9 mouse cellular contexts compared by ENCODE assay signal in genomic region chr2:6547139-6547664, GRCm38 (mm10).
A peak's percentile ranks its signal among the peaks of the same experiment; 100 is the strongest.
DNase-seq lines count a peak whose midpoint lies in the region; ATAC-seq and TF ChIP-seq lines count a peak whose summit lies in the region.
"Had no signal": no experiment of that assay in that cellular context is flagged by ENCODE, and none has a peak within 500 bp of the region (broad histone marks: within the 10 kb centered on the region; RNA-seq: fewer than 3 reads in every experiment).

No protein-coding gene starts in this region.

- peaks cover 22 to 43% of the 10 kb centered on the region in 2 experiments for H3K36me3 ChIP-seq in CH12.LX (replicated peaks in 1 of 2; ENCODE audit: control insufficient read depth in 1 of 2, insufficient read depth in 1 of 2, low read length in 1 of 2)
- peaks cover 10% of the 10 kb centered on the region for H3K36me3 ChIP-seq in forebrain, embryonic 12.5 days (replicated peaks)
- no peaks in the 10 kb centered on the region for H3K36me3 ChIP-seq in kidney, embryonic 15.5 days
- H3K36me3 ChIP-seq: liver, embryonic 13.5 days had no signal

- H3K4me1 ChIP-seq in CH12.LX (ENCODE audit: control insufficient read depth in 1 of 2, insufficient read depth in 2 of 2): peaks cover 13 to 74% of the 10 kb centered on the region in 2 experiments
- peaks cover 28% of the 10 kb centered on the region for H3K4me1 ChIP-seq in forebrain, embryonic 12.5 days
- H3K4me1 ChIP-seq in kidney, embryonic 15.5 days: peaks cover 11% of the 10 kb centered on the region
- H3K4me1 ChIP-seq: liver, embryonic 13.5 days had no signal

- peak overlapping the region; percentile 98 for H3K4me2 ChIP-seq in CH12.LX (ENCODE audit: insufficient read depth, low read depth, poor library complexity, severe bottlenecking)
- no peak overlapping the region for H3K4me2 ChIP-seq in forebrain, embryonic 12.5 days
- H3K4me2 ChIP-seq in kidney, embryonic 15.5 days: 0 out of 2 replicates have a peak overlapping the region, but pooled peaks have one; percentile 25
- H3K4me2 ChIP-seq: liver, embryonic 13.5 days had no signal

- peak overlapping the region; percentile 100 for H3K27ac ChIP-seq in CH12.LX (ENCODE audit: insufficient read depth, low read depth)
- H3K27ac ChIP-seq in forebrain, embryonic 12.5 days: peak overlapping the region; percentile 76
- H3K27ac ChIP-seq in kidney, embryonic 15.5 days: peak overlapping the region; percentile 60
- H3K27ac ChIP-seq: liver, embryonic 13.5 days had no signal

- TF ChIP-seq POLR2A in CH12.LX (IDR thresholded peaks at IDR 0.05; ENCODE audit: low read depth, low read length): peak; percentile 47; the same call in 1 of the 2 replicates

- dilution Hi-C loops in CH12.LX (cut with MboI; ENCODE audit: extremely low pct_ligation_motif_present, extremely low pct_unique_long_range_greater_than_20kb, low sequenced_read_pairs): no loop called here

- no peaks in the 10 kb centered on the region for H3K27me3 ChIP-seq in CH12.LX (replicated peaks)
- H3K27me3 ChIP-seq in forebrain, embryonic 12.5 days: no peaks in the 10 kb centered on the region
- no peaks in the 10 kb centered on the region for H3K27me3 ChIP-seq in kidney, embryonic 15.5 days
- H3K27me3 ChIP-seq: liver, embryonic 13.5 days had no signal

- H3K9me3 ChIP-seq in CH12.LX (replicated peaks; ENCODE audit: low read length): no peaks in the 10 kb centered on the region
- H3K9me3 ChIP-seq in forebrain, embryonic 12.5 days: no peaks in the 10 kb centered on the region
- H3K9me3 ChIP-seq in kidney, embryonic 15.5 days (replicated peaks): no peaks in the 10 kb centered on the region
- H3K9me3 ChIP-seq: liver, embryonic 13.5 days had no signal

- peak overlapping the region in 2 of 3 experiments; percentile 7 to 23 for H3K4me3 ChIP-seq in CH12.LX (replicated peaks in 1 of 3; ENCODE audit: low read depth in 2 of 3, low read length in 2 of 3, poor library complexity in 1 of 3)
- H3K4me3 ChIP-seq in forebrain, embryonic 12.5 days (replicated peaks): no peak overlapping the region
- no peak overlapping the region for H3K4me3 ChIP-seq in kidney, embryonic 15.5 days (replicated peaks)
- H3K4me3 ChIP-seq: liver, embryonic 13.5 days had no signal

- TF ChIP-seq EP300 in CH12.LX (IDR thresholded peaks at IDR 0.05; ENCODE audit: low read length): no peak

- peak; percentile 79 for ATAC-seq in forebrain, embryonic 12.5 days (ENCODE audit: low FRiP score)
- peak; percentile 96 for ATAC-seq in kidney, embryonic 15.5 days (replicated peaks; ENCODE audit: low FRiP score)

- peak overlapping the region; percentile 51 for H3K9ac ChIP-seq in CH12.LX (ENCODE audit: insufficient read depth, low read depth)
- 0 out of 2 replicates have a peak overlapping the region, but pooled peaks have one; percentile 1 for H3K9ac ChIP-seq in forebrain, embryonic 12.5 days
- H3K9ac ChIP-seq in kidney, embryonic 15.5 days: no peak overlapping the region
- H3K9ac ChIP-seq: liver, embryonic 13.5 days had no signal

- TF ChIP-seq RAD21 in CH12.LX (IDR thresholded peaks at IDR 0.05; ENCODE audit: low read depth, low read length): no peak

- no peaks in the 10 kb centered on the region; the same call in 1 of the 2 replicates for H3K79me2 ChIP-seq in CH12.LX (replicated peaks; ENCODE audit: control insufficient read depth, extremely low read depth, insufficient read depth, poor library complexity, severe bottlenecking)

- WGBS in forebrain, embryonic 12.5 days: 19% methylated on average over 9 of the region's 9 CpGs
- WGBS in kidney, embryonic 15.5 days: 36% methylated on average over 9 of the region's 9 CpGs

- DNase-seq in CH12.LX (ENCODE audit: extremely low read depth) (peak; percentile 83), ZHBTc4 (ENCODE audit: low read depth, low spot score) (peak; percentile 70)
- DNase-seq in retina, embryonic 14.5 days (ENCODE audit: low spot score): peak; percentile 84
- no peak for DNase-seq in layer of hippocampus, adult 11-12 months (ENCODE audit: low spot score)
- no peak for DNase-seq in adrenal gland, postnatal 36 days
- DNase-seq in lung, postnatal 14 days: no peak
- DNase-seq: liver, embryonic 13.5 days had no signal

- in situ Hi-C loops in CH12.LX (cut with MboI; ENCODE audit: low pct_ligation_motif_present, low pct_unique_long_range_greater_than_20kb, low sequenced_read_pairs): no loop called here

- no peak for TF ChIP-seq CTCF in CH12.LX (conservative IDR thresholded peaks at IDR 0.05 in 1 of 2, IDR thresholded peaks at IDR 0.05 in 1 of 2; ENCODE audit: low read depth in 2 of 2, low read length in 2 of 2)

TF ChIP-seq in CH12.LX, 34 proteins besides CTCF, POLR2A, EP300 and RAD21:
- TF ChIP-seq UBTF (IDR thresholded peaks at IDR 0.05; ENCODE audit: low read depth, low read length) (0 out of 2 replicates have a peak, but pooled peaks have one; percentile 0), CHD1 (IDR thresholded peaks at IDR 0.05; ENCODE audit: low read depth, low read length) (no peak)

Comparison
In these comparisons a context has a peak if more than half of its experiments do, and no peak if none do; other contexts are left out.
1. DNase-seq: peak in CH12.LX (single experiment), ZHBTc4 (single experiment) and retina, embryonic 14.5 days (single experiment); none in layer of hippocampus, adult 11-12 months (single experiment), adrenal gland, postnatal 36 days (0 of 2) and lung, postnatal 14 days (single experiment).
2. H3K4me3 ChIP-seq: peak in CH12.LX (2 of 3); none in forebrain, embryonic 12.5 days (single experiment) and kidney, embryonic 15.5 days (single experiment).
3. Peak in every context shown above with its lines, with median percentiles within 50 percentile points of each other: H3K27ac ChIP-seq.